Mouse (Mus musculus) CH12.LX (cell line): ENCODE measurements at regions not wholly inside any gene's neighbourhood (a gene's known extent, or its start where the extent isn't known, plus 50 kb on each side); places are given as distances from the start of the nearest gene placed in this dataset.

Source experiments
- DNase-seq: peaks from one replicate; pipeline ENCODE4 v3.0.0-alpha.2; 2013; ENCODE audit errors: extremely low read depth
- H3K27ac ChIP-seq: 2 replicates; pipeline ENCODE4 v1.5.1; 2012; ENCODE audit warnings: low read depth, mild to moderate bottlenecking, control low read depth, moderate library complexity; ENCODE audit not compliant: insufficient read depth
- H3K27me3 ChIP-seq: replicated peaks from 2 replicates; pipeline ENCODE3; 2012; ENCODE audit warnings: inconsistent platforms
- H3K36me3 ChIP-seq, 2 experiments: replicated peaks in 1 of 2; 2 replicates each; pipeline versions ENCODE3 to v1.6.1; 2012; ENCODE audit warnings: inconsistent platforms in 1 of 2, low read length in 1 of 2, mild to moderate bottlenecking in 1 of 2, mixed read lengths in 1 of 2, moderate library complexity in 1 of 2; ENCODE audit not compliant: control insufficient read depth in 1 of 2, insufficient read depth in 1 of 2
- H3K4me1 ChIP-seq, 2 experiments: 2 replicates each; pipeline ENCODE4 v1.6.1; 2012; ENCODE audit warnings: inconsistent platforms in 1 of 2, moderate library complexity in 1 of 2; ENCODE audit not compliant: insufficient read depth in 2 of 2, control insufficient read depth in 1 of 2
- H3K4me2 ChIP-seq: 2 replicates; pipeline ENCODE4 v1.6.1; 2012; ENCODE audit warnings: low read depth, mild to moderate bottlenecking, control low read depth; ENCODE audit not compliant: poor library complexity, insufficient read depth, severe bottlenecking
- H3K4me3 ChIP-seq, 3 experiments: fragments of 150-350 bp in 1 of 3; sonication (generic) in 1 of 3; replicated peaks in 1 of 3; 2 replicates each; pipeline versions ENCODE3 to v1.5.1; 2011 to 2012; ENCODE audit warnings: low read depth in 2 of 3, low read length in 2 of 3, mild to moderate bottlenecking in 2 of 3, moderate library complexity in 2 of 3, control low read depth in 1 of 3, improper control_type of control experiment in 1 of 3, inconsistent platforms in 1 of 3, mixed read lengths in 1 of 3; ENCODE audit not compliant: poor library complexity in 1 of 3
- H3K79me2 ChIP-seq: replicated peaks from 2 replicates; pipeline ENCODE4 v1.6.1; 2012; ENCODE audit warnings: mild to moderate bottlenecking, moderate library complexity; ENCODE audit not compliant: control insufficient read depth, poor library complexity, insufficient read depth, severe bottlenecking; ENCODE audit errors: extremely low read depth
- H3K9ac ChIP-seq: 2 replicates; pipeline ENCODE4 v1.6.1; 2012; ENCODE audit warnings: low read depth, mild to moderate bottlenecking, control low read depth, moderate library complexity; ENCODE audit not compliant: insufficient read depth
- H3K9me3 ChIP-seq: replicated peaks from 2 replicates; pipeline ENCODE3; 2012; ENCODE audit warnings: low read length, inconsistent platforms, mixed read lengths
- CHD1 ChIP-seq: IDR thresholded peaks from 2 replicates; pipeline ENCODE4 v1.6.1; 2012; ENCODE audit warnings: low read depth, low read length, improper control_type of control experiment, inconsistent platforms
- E2F4 ChIP-seq: IDR thresholded peaks from 2 replicates; pipeline ENCODE4 v1.6.1; 2011; ENCODE audit warnings: low read depth, low read length, improper control_type of control experiment; ENCODE audit not compliant: insufficient replicate concordance
- EP300 ChIP-seq: IDR thresholded peaks from 2 replicates; pipeline ENCODE4 v1.6.1; 2011; ENCODE audit warnings: low read length, improper control_type of control experiment
- ETS1 ChIP-seq: conservative IDR thresholded peaks from 2 replicates; pipeline ENCODE4 v1.6.1; 2012; ENCODE audit warnings: low read depth, mild to moderate bottlenecking, inconsistent platforms, low read length, improper control_type of control experiment, moderate library complexity
- GABPA ChIP-seq: IDR thresholded peaks from 2 replicates; pipeline ENCODE4 v1.6.1; 2012; ENCODE audit warnings: low read depth, low read length, improper control_type of control experiment, inconsistent platforms; ENCODE audit not compliant: insufficient replicate concordance
- HCFC1 ChIP-seq: IDR thresholded peaks from 2 replicates; pipeline ENCODE4 v1.6.1; 2012; ENCODE audit warnings: low read depth, mild to moderate bottlenecking, inconsistent platforms, low read length, improper control_type of control experiment
- IRF4 ChIP-seq: IDR thresholded peaks from 2 replicates; pipeline ENCODE4 v1.6.1; 2014; ENCODE audit warnings: low read depth, mild to moderate bottlenecking, inconsistent platforms, low read length, improper control_type of control experiment
- JUN ChIP-seq: IDR thresholded peaks from 2 replicates; pipeline ENCODE4 v1.6.1; 2011; ENCODE audit warnings: low read depth, mild to moderate bottlenecking, low read length, improper control_type of control experiment, moderate library complexity; ENCODE audit not compliant: insufficient read depth
- JUND ChIP-seq: conservative IDR thresholded peaks from 2 replicates; pipeline ENCODE4 v1.6.1; 2011; ENCODE audit warnings: low read depth, low read length, improper control_type of control experiment
- MAZ ChIP-seq: IDR thresholded peaks from 2 replicates; pipeline ENCODE4 v1.6.1; 2012; ENCODE audit warnings: low read depth, mild to moderate bottlenecking, inconsistent platforms, low read length, improper control_type of control experiment, moderate library complexity
- MEF2A ChIP-seq: IDR thresholded peaks from 2 replicates; pipeline ENCODE4 v1.6.1; 2014; ENCODE audit warnings: low read depth, mild to moderate bottlenecking, inconsistent platforms, low read length, improper control_type of control experiment, borderline replicate concordance
- MYC ChIP-seq: IDR thresholded peaks from 2 replicates; pipeline ENCODE4 v1.6.1; 2011; ENCODE audit warnings: low read depth, mild to moderate bottlenecking, improper control_type of control experiment, low read length
- NRF1 ChIP-seq: IDR thresholded peaks from 2 replicates; pipeline ENCODE4 v1.6.1; 2014; ENCODE audit warnings: low read depth, mild to moderate bottlenecking, inconsistent platforms, low read length, improper control_type of control experiment, moderate library complexity
- POLR2A ChIP-seq: IDR thresholded peaks from 2 replicates; pipeline ENCODE4 v1.6.1; 2011; ENCODE audit warnings: low read depth, mild to moderate bottlenecking, improper control_type of control experiment, low read length
- POLR2AphosphoS2 ChIP-seq: IDR thresholded peaks from 2 replicates; pipeline ENCODE4 v1.6.1; 2011; ENCODE audit warnings: low read depth, low read length, improper control_type of control experiment
- RAD21 ChIP-seq: IDR thresholded peaks from 2 replicates; pipeline ENCODE4 v1.6.1; 2011; ENCODE audit warnings: low read depth, mild to moderate bottlenecking, low read length, improper control_type of control experiment, moderate library complexity
- RCOR1 ChIP-seq: conservative IDR thresholded peaks from 2 replicates; pipeline ENCODE4 v1.6.1; 2012; ENCODE audit warnings: low read depth, mild to moderate bottlenecking, inconsistent platforms, low read length, improper control_type of control experiment
- TBP ChIP-seq: conservative IDR thresholded peaks from 2 replicates; pipeline ENCODE4 v1.6.1; 2011; ENCODE audit warnings: low read depth, low read length, improper control_type of control experiment
- TCF12 ChIP-seq: IDR thresholded peaks from 2 replicates; pipeline ENCODE4 v1.6.1; 2014; ENCODE audit warnings: low read depth, mild to moderate bottlenecking, inconsistent platforms, low read length, improper control_type of control experiment
- UBTF ChIP-seq: IDR thresholded peaks from 2 replicates; pipeline ENCODE4 v1.6.1; 2012; ENCODE audit warnings: low read depth, mild to moderate bottlenecking, inconsistent platforms, low read length, improper control_type of control experiment, moderate library complexity
- USF1 ChIP-seq: IDR thresholded peaks from 2 replicates; pipeline ENCODE4 v1.6.1; 2014; ENCODE audit warnings: low read depth, mild to moderate bottlenecking, inconsistent platforms, low read length, improper control_type of control experiment
- USF2 ChIP-seq: conservative IDR thresholded peaks from 2 replicates; pipeline ENCODE4 v1.6.1; 2011; ENCODE audit warnings: low read depth, low read length, improper control_type of control experiment
- ZC3H11A ChIP-seq: IDR thresholded peaks from 2 replicates; pipeline ENCODE4 v1.6.1; 2012; ENCODE audit warnings: low read depth, mild to moderate bottlenecking, inconsistent platforms, low read length, improper control_type of control experiment
- ZKSCAN1 ChIP-seq: IDR thresholded peaks from 2 replicates; pipeline ENCODE4 v1.6.1; 2012; ENCODE audit warnings: low read depth, inconsistent platforms, low read length, improper control_type of control experiment, borderline replicate concordance
- ZMIZ1 ChIP-seq: IDR thresholded peaks from 2 replicates; pipeline ENCODE4 v1.6.1; 2012; ENCODE audit warnings: low read depth, mild to moderate bottlenecking, inconsistent platforms, low read length, improper control_type of control experiment
- ZNF384 ChIP-seq: IDR thresholded peaks from 2 replicates; pipeline ENCODE4 v1.6.1; 2012; ENCODE audit warnings: low read depth, low read length, improper control_type of control experiment, inconsistent platforms
- dilution Hi-C: fragments of 300-500 bp; cut with MboI; formaldehyde crosslinking; loops from 2 replicates; pipeline ENCODE4 v1.14.3; 2020; ENCODE audit warnings: low sequenced_read_pairs; ENCODE audit not compliant: extremely low pct_unique_long_range_greater_than_20kb, extremely low pct_ligation_motif_present
- in situ Hi-C: fragments of 300-500 bp; cut with MboI; formaldehyde crosslinking; loops from 3 replicates; pipeline ENCODE4 v1.14.3; 2019; ENCODE audit warnings: low sequenced_read_pairs, low pct_ligation_motif_present, low pct_unique_long_range_greater_than_20kb, mixed read lengths

- in situ Hi-C loops (loop anchor here (10.0 kb wide), 1 partner anchor 51 kb away; no protein-coding TSS in a partner anchor), dilution Hi-C loops (no loop called here)
- H3K79me2 ChIP-seq = no peaks in the 10 kb centered on the region
- TF ChIP-seq NRF1 (no peak), USF1 (no peak), CHD1 (no peak), ZC3H11A (no peak), JUND (no peak), MAZ (no peak), TCF12 (no peak), RAD21 (no peak), ZNF384 (no peak), TBP (no peak), RCOR1 (no peak), ZMIZ1 (no peak)
- H3K27me3 ChIP-seq = no peaks in the 10 kb centered on the region
- H3K4me1 ChIP-seq = no peaks in the 10 kb centered on the region
- H3K36me3 ChIP-seq = no peaks in the 10 kb centered on the region
- H3K4me2 ChIP-seq = no peak overlapping the region
- no peaks in the 10 kb centered on the region for H3K9me3 ChIP-seq
- no peak overlapping the region for H3K9ac ChIP-seq
- no peak overlapping the region for H3K27ac ChIP-seq
- no peak for DNase-seq
- no peak overlapping the region for H3K4me3 ChIP-seq
Observed at GRCm38 (mm10) chr19:14035371-14035770, 122.0 kb downstream of the Olfr1505 start.

DNA sequence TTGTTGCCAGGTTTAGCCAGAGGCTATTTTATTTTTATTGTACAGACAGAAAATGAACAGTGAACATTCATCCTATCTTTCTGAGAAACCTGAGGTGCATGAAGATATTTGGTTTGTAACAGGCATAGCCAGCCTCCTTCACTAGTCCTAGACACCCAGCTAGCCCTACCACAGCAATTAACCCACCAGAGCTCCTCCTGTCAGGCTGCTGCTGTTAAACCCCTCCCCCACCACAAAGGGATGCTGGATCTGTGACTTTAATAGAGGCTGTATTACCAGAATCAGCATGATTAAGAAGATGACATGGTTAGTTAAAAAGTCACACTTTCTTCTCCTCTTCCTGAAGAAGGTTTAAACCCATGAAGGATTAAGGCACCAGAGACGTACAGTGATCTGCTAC is 122.5 kb downstream of the Olfr1505 start:
- no peaks in the 10 kb centered on the region for H3K4me1 ChIP-seq
- H3K27ac ChIP-seq = no peak overlapping the region
- no peaks in the 10 kb centered on the region for H3K36me3 ChIP-seq
- no peaks in the 10 kb centered on the region for H3K9me3 ChIP-seq
- no peak overlapping the region for H3K4me3 ChIP-seq
- no peak for TF ChIP-seq IRF4
- H3K4me2 ChIP-seq = no peak overlapping the region
- dilution Hi-C loops = no loop called here
- no peak overlapping the region for H3K9ac ChIP-seq
- H3K27me3 ChIP-seq = no peaks in the 10 kb centered on the region
- no peak for DNase-seq
- H3K79me2 ChIP-seq = no peaks in the 10 kb centered on the region
- in situ Hi-C loops = loop anchor here (10.0 kb wide), 1 partner anchor 51 kb away; no protein-coding TSS in a partner anchor

- dilution Hi-C loops (no loop called here), in situ Hi-C loops (loop anchor here (10.0 kb wide), 1 partner anchor 52 kb away; no protein-coding TSS in a partner anchor)
- Histone ChIP-seq H3K27ac (no peak overlapping the region), H3K4me3 (no peak overlapping the region), H3K36me3 (no peaks in the 10 kb centered on the region), H3K4me2 (no peak overlapping the region), H3K9ac (no peak overlapping the region), H3K9me3 (no peaks in the 10 kb centered on the region), H3K27me3 (no peaks in the 10 kb centered on the region), H3K79me2 (no peaks in the 10 kb centered on the region), H3K4me1 (no peaks in the 10 kb centered on the region)
- TF ChIP-seq JUN (no peak), NRF1 (no peak), ZMIZ1 (no peak), POLR2AphosphoS2 (no peak), TBP (no peak), USF2 (no peak), POLR2A (no peak), EP300 (no peak), RCOR1 (no peak), MYC (no peak), UBTF (no peak), HCFC1 (no peak), MEF2A (no peak), USF1 (no peak), MAZ (no peak), GABPA (no peak), ETS1 (no peak), ZKSCAN1 (no peak), E2F4 (no peak)
- DNase-seq = no peak
Observed at GRCm38 (mm10) chr19:14036750-14037149, 123.4 kb downstream of the Olfr1505 start.
